ENCODE assay signal across 8 mouse cellular contexts in the genomic region with DNA sequence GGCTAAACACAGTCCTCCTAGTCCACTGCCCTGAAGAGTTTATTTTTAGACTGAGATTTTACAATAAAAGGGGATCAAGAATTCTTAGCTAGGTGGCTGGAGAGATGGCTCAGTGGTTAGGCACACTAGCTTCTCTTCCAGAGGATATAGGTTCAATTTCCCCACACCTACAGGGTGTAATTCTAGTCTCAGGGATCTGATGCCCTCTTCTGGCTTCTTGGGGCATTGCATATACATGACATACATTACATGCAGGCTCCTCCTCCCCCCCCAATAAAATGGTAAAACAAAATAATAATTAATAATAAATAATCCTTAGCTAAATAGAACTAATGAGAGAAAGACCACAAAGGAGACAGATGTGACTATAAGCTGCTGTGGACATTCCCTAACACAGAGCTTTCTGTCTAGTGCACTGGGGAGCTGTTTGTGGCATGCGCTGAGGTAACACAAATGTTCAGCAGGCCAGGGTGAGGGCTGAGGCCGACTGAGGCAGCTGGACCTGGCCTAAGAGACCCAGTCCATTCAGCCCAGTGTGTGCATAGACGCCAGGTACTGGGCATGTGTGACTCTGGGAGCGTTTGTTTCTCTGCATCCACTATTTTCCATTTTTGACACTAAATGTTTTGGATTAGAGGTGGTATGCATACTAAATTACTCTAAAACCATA. TPM values are rescaled to one million over a fixed set of nuclear protein-coding genes. Genes with fewer than 3 reads are reported as not detected.
DNase-seq lines count a peak whose midpoint lies in the region; ATAC-seq and TF ChIP-seq lines count a peak whose summit lies in the region.
"Had no signal": no experiment of that assay in that cellular context is flagged by ENCODE, and none has a peak within 500 bp of the region (broad histone marks: within the 10 kb centered on the region; RNA-seq: fewer than 3 reads in every experiment).

No protein-coding gene starts in this region.

- peak; percentile 31 for DNase-seq in ovary, postnatal 14 days (ENCODE audit: low spot score)
- no peak for DNase-seq in ovary, postnatal 36 days (ENCODE audit: low spot score)
- DNase-seq in embryonic facial prominence, embryonic 11.5 days (ENCODE audit: low spot score): peak; percentile 60
- DNase-seq in hindlimb bud, embryonic 11.5 days (ENCODE audit: extremely low spot score, low read depth, low spot score): peak; percentile 14
- peak; percentile 71 for DNase-seq in lung, embryonic 14.5 days
- peak; percentile 24 for DNase-seq in right cerebral cortex, postnatal 14 days

- H3K9me3 ChIP-seq in embryonic facial prominence, embryonic 11.5 days (replicated peaks; ENCODE audit: control insufficient read depth, low read length): no peaks in the 10 kb centered on the region
- no peaks in the 10 kb centered on the region for H3K9me3 ChIP-seq in lung, embryonic 14.5 days (ENCODE audit: low read depth, low read length)
- H3K9me3 ChIP-seq: neural tube, embryonic 13.5 days had no signal

- 85% methylated on average over 4 of the region's 4 CpGs for WGBS in embryonic facial prominence, embryonic 11.5 days
- WGBS in lung, embryonic 14.5 days: 73% methylated on average over 4 of the region's 4 CpGs

- peak; percentile 87 for ATAC-seq in activated CD4-positive, CD25-positive, alpha-beta regulatory T cell, adult 4 months
- no peak for ATAC-seq in embryonic facial prominence, embryonic 11.5 days (replicated peaks; ENCODE audit: insufficient number of reproducible peaks, low FRiP score, low TSS enrichment, low read depth)
- ATAC-seq in lung, embryonic 14.5 days (ENCODE audit: insufficient read depth): peak; percentile 60; the same call in 1 of the 2 replicates

- no peak overlapping the region for H3K4me3 ChIP-seq in embryonic facial prominence, embryonic 11.5 days (ENCODE audit: low read depth, low read length)
- no peak overlapping the region for H3K4me3 ChIP-seq in lung, embryonic 14.5 days (ENCODE audit: low read depth, low read length)
- H3K4me3 ChIP-seq: neural tube, embryonic 13.5 days had no signal

- no peaks in the 10 kb centered on the region for H3K36me3 ChIP-seq in embryonic facial prominence, embryonic 11.5 days (replicated peaks; ENCODE audit: control insufficient read depth, insufficient read depth, low read depth, low read length)
- peaks cover 16% of the 10 kb centered on the region for H3K36me3 ChIP-seq in lung, embryonic 14.5 days (ENCODE audit: insufficient read depth)

- H3K4me1 ChIP-seq in embryonic facial prominence, embryonic 11.5 days (ENCODE audit: control insufficient read depth, insufficient read depth, low read length): no peaks in the 10 kb centered on the region
- no peaks in the 10 kb centered on the region for H3K4me1 ChIP-seq in lung, embryonic 14.5 days (ENCODE audit: insufficient read depth)
- H3K4me1 ChIP-seq: neural tube, embryonic 13.5 days had no signal

- peak; percentile 60 for TF ChIP-seq CTCF in lung, embryonic 14.5 days (IDR thresholded peaks at IDR 0.05; ENCODE audit: low read depth)

- H3K27me3 ChIP-seq in embryonic facial prominence, embryonic 11.5 days (ENCODE audit: control insufficient read depth, insufficient read depth, low read length): no peaks in the 10 kb centered on the region
- H3K27me3 ChIP-seq in lung, embryonic 14.5 days (ENCODE audit: insufficient read depth, low read length): no peaks in the 10 kb centered on the region
- H3K27me3 ChIP-seq: neural tube, embryonic 13.5 days had no signal

- H3K4me2 ChIP-seq in embryonic facial prominence, embryonic 11.5 days (ENCODE audit: low read depth, low read length): no peak overlapping the region
- H3K4me2 ChIP-seq in lung, embryonic 14.5 days: no peak overlapping the region
- H3K4me2 ChIP-seq: neural tube, embryonic 13.5 days had no signal

- H3K9ac ChIP-seq in embryonic facial prominence, embryonic 11.5 days (replicated peaks; ENCODE audit: low read length): no peak overlapping the region
- H3K9ac ChIP-seq in lung, embryonic 14.5 days: no peak overlapping the region
- H3K9ac ChIP-seq: neural tube, embryonic 13.5 days had no signal

- H3K27ac ChIP-seq in embryonic facial prominence, embryonic 11.5 days (replicated peaks; ENCODE audit: low read depth, low read length): no peak overlapping the region
- H3K27ac ChIP-seq in lung, embryonic 14.5 days (ENCODE audit: low read depth): no peak overlapping the region
- H3K27ac ChIP-seq: neural tube, embryonic 13.5 days had no signal

RNA-seq across cellular contexts. Expression of a gene that starts 38.7 kb away (rescaled TPM):
- 1 to 10 TPM; 5.4 to 7.7 TPM for polyA plus RNA-seq in activated CD4-positive, CD25-positive, alpha-beta regulatory T cell, adult 4 months (2017; shearing (Covaris generic))
- 6.6 and 7.0 TPM in 2 replicates for polyA plus RNA-seq in embryonic facial prominence, embryonic 11.5 days (2014; fragmentation: Nextera tagmentation; extraction: Ambion mirVana)
- polyA plus RNA-seq in lung, embryonic 14.5 days (2014; fragmentation: Nextera tagmentation; extraction: Ambion mirVana): 13.1 and 16.1 TPM in 2 replicates

RNA-seq across cellular contexts. Expression of a gene that starts 56.6 kb away (rescaled TPM):
- 1 to 10 TPM; 1.8 to 2.6 TPM for polyA plus RNA-seq in activated CD4-positive, CD25-positive, alpha-beta regulatory T cell, adult 4 months (2017; shearing (Covaris generic))
- 14.7 and 15.6 TPM in 2 replicates for polyA plus RNA-seq in embryonic facial prominence, embryonic 11.5 days (2014; fragmentation: Nextera tagmentation; extraction: Ambion mirVana)
- 12.1 and 14.9 TPM in 2 replicates for polyA plus RNA-seq in lung, embryonic 14.5 days (2014; fragmentation: Nextera tagmentation; extraction: Ambion mirVana)
